In genomic region chr14:100899074-100899473, GRCm38 (mm10) we compare ENCODE assay signal across 24 mouse cellular contexts.
DNase-seq lines count a peak whose midpoint lies in the region; ATAC-seq lines count a peak whose summit lies in the region.
"Had no signal": no experiment of that assay in that cellular context is flagged by ENCODE, and none has a peak within 500 bp of the region (broad histone marks: within the 10 kb centered on the region; RNA-seq: fewer than 3 reads in every experiment).

No protein-coding gene starts in this region.

- WGBS in limb, embryonic 11.5 days = 9% methylated on average over 3 of the region's 3 CpGs
- 83% methylated on average over 3 of the region's 3 CpGs for WGBS in midbrain, embryonic 14.5 days

- no peaks in the 10 kb centered on the region for H3K27me3 ChIP-seq in limb, embryonic 11.5 days (ENCODE audit: control insufficient read depth, insufficient read depth, low read length)
- H3K27me3 ChIP-seq in midbrain, embryonic 14.5 days (ENCODE audit: control insufficient read depth, insufficient read depth, low read length) = no peaks in the 10 kb centered on the region
- H3K27me3 ChIP-seq: CH12.LX; embryonic facial prominence, embryonic 15.5 days; heart, embryonic 15.5 days; hindbrain, embryonic 13.5 days; Patski had no signal

- peak; percentile 39 for DNase-seq in embryo, embryonic 11 days
- no peak for DNase-seq in embryo, embryonic 10 days (ENCODE audit: low spot score)
- DNase-seq in brain, adult 2 months (ENCODE audit: low read depth, low spot score) = peak; percentile 60
- peak; percentile 42 for DNase-seq in limb, embryonic 11.5 days (ENCODE audit: low spot score)
- peak; percentile 12 for DNase-seq in telencephalon, adult 2 months (ENCODE audit: low read depth, low spot score)
- no peak for DNase-seq in c-Kit-positive CD71-positive TER-119-positive erythroid progenitor cells, embryonic 14.5 days (ENCODE audit: low spot score)
- DNase-seq in midbrain, embryonic 14.5 days = no peak
- DNase-seq: adrenal gland, postnatal 14 days; cerebellum, adult 2 months; cerebellum, postnatal 10 days; gastrocnemius, postnatal 10 days; heart, adult 18-20 months; heart, postnatal 14 days had no signal

- no peak overlapping the region for H3K9ac ChIP-seq in limb, embryonic 11.5 days (ENCODE audit: low read length)
- H3K9ac ChIP-seq in midbrain, embryonic 14.5 days (replicated peaks; ENCODE audit: low read length) = no peak overlapping the region
- H3K9ac ChIP-seq: embryonic facial prominence, embryonic 15.5 days; heart, embryonic 15.5 days; hindbrain, embryonic 13.5 days had no signal

- ATAC-seq in limb, embryonic 11.5 days (ENCODE audit: insufficient number of reproducible peaks, low FRiP score, low TSS enrichment, low read depth) = no peak
- no peak for ATAC-seq in midbrain, embryonic 14.5 days (ENCODE audit: low FRiP score, low TSS enrichment)
- ATAC-seq: activated CD4-positive, CD25-positive, alpha-beta regulatory T cell, adult 4 months; forebrain, embryonic 14.5 days; hindbrain, postnatal 0 days; Patski had no signal

- no peaks in the 10 kb centered on the region for H3K36me3 ChIP-seq in limb, embryonic 11.5 days (ENCODE audit: control insufficient read depth, insufficient read depth, low read length)
- H3K36me3 ChIP-seq in midbrain, embryonic 14.5 days (ENCODE audit: control insufficient read depth, insufficient read depth, low read length) = no peaks in the 10 kb centered on the region
- H3K36me3 ChIP-seq: embryonic facial prominence, embryonic 15.5 days; forebrain, embryonic 10.5 days; heart, embryonic 15.5 days; hindbrain, embryonic 13.5 days had no signal

- no peak overlapping the region for H3K27ac ChIP-seq in limb, embryonic 11.5 days (replicated peaks; ENCODE audit: low read depth, low read length)
- H3K27ac ChIP-seq in midbrain, embryonic 14.5 days (replicated peaks; ENCODE audit: low read depth, low read length) = no peak overlapping the region
- H3K27ac ChIP-seq: embryonic facial prominence, embryonic 15.5 days; forebrain, embryonic 10.5 days; heart, embryonic 15.5 days; hindbrain, embryonic 13.5 days; hindbrain, postnatal 0 days had no signal

- no peaks in the 10 kb centered on the region for H3K9me3 ChIP-seq in limb, embryonic 11.5 days (ENCODE audit: control insufficient read depth, low read length)
- 0 out of 2 replicates have a peak, but pooled peaks cover 3% of the 10 kb centered on the region for H3K9me3 ChIP-seq in midbrain, embryonic 14.5 days (ENCODE audit: control insufficient read depth, low read length)
- H3K9me3 ChIP-seq: embryonic facial prominence, embryonic 15.5 days; forebrain, embryonic 10.5 days; heart, embryonic 15.5 days; hindbrain, embryonic 13.5 days had no signal

- no peak overlapping the region for H3K4me3 ChIP-seq in limb, embryonic 11.5 days (ENCODE audit: low read depth, low read length)
- no peak overlapping the region for H3K4me3 ChIP-seq in midbrain, embryonic 14.5 days (replicated peaks; ENCODE audit: low read depth, low read length)
- H3K4me3 ChIP-seq: embryonic facial prominence, embryonic 15.5 days; erythroblast, embryonic 14.5 days; forebrain, embryonic 10.5 days; heart, embryonic 15.5 days; hindbrain, embryonic 13.5 days had no signal

- no peak overlapping the region for H3K4me2 ChIP-seq in limb, embryonic 11.5 days (ENCODE audit: low read depth, severe bottlenecking)
- no peak overlapping the region for H3K4me2 ChIP-seq in midbrain, embryonic 14.5 days (ENCODE audit: low read length)
- H3K4me2 ChIP-seq: embryonic facial prominence, embryonic 15.5 days; heart, embryonic 11.5 days; heart, embryonic 15.5 days; hindbrain, embryonic 13.5 days had no signal

- H3K4me1 ChIP-seq in limb, embryonic 11.5 days (ENCODE audit: control insufficient read depth, insufficient read depth, low read length) = peaks cover 4% of the 10 kb centered on the region
- H3K4me1 ChIP-seq in midbrain, embryonic 14.5 days (ENCODE audit: control insufficient read depth, insufficient read depth, low read length) = no peaks in the 10 kb centered on the region
- H3K4me1 ChIP-seq: embryonic facial prominence, embryonic 15.5 days; heart, embryonic 15.5 days; hindbrain, embryonic 13.5 days had no signal

Comparison
In these comparisons a context has a peak if more than half of its experiments do, and no peak if none do; other contexts are left out.
1. DNase-seq: peak in embryo, embryonic 11 days (single experiment), brain, adult 2 months (single experiment), limb, embryonic 11.5 days (single experiment) and telencephalon, adult 2 months (single experiment); none in embryo, embryonic 10 days (single experiment), c-Kit-positive CD71-positive TER-119-positive erythroid progenitor cells, embryonic 14.5 days (single experiment) and midbrain, embryonic 14.5 days (single experiment).